Mouse (Mus musculus) testis, adult 2 months (tissue): ENCODE data around the gene Man1c1.

Source experiments
- CTCF ChIP-seq: fragments of 200-500 bp; IDR thresholded peaks from 2 replicates; pipeline ENCODE4 v1.5.1; 2012; ENCODE audit warnings: low read depth, mild to moderate bottlenecking, inconsistent platforms, low read length, moderate library complexity; ENCODE audit not compliant: control insufficient read depth, insufficient read depth, insufficient replicate concordance
- POLR2A ChIP-seq: fragments of 200-500 bp; IDR thresholded peaks from 2 replicates; pipeline ENCODE4 v1.6.1; 2012; ENCODE audit warnings: low read depth, mild to moderate bottlenecking, inconsistent platforms, low read length, moderate library complexity; ENCODE audit not compliant: control insufficient read depth

DNA sequence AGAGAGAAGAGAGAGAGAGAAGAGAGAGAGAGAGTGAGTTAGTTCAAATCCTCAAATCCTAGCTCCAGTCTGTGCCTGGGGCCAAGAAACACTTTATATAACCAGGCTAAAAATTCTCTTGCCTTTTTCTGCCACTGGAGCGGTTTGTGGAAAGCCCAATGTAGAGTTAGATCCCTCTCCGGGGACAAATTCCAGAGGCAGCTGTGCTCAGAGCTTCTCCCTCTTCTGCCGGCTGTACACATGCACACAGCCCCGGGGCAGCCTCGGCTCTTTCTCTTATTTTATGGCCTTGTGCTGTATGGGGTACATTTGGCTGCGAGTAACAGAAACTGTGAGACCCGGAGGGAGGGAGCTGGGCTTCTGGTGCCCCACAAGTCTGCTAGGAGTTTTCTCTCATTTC lies 32.1 kb upstream of the Man1c1 start:
- no peak for TF ChIP-seq CTCF
- no peak for TF ChIP-seq POLR2A
